Mouse (Mus musculus) mature B cell (primary cell): ENCODE data around the gene Gm17359.

Experiments
- in situ Hi-C: fragments of 300-500 bp; cut with MboI; formaldehyde crosslinking; loops from 2 replicates; pipeline ENCODE4 v1.14.3; 2019

Gene Gm17359

GRCm38 (mm10) chr3:79349311-79349710, 12.8 kb downstream of the Gm17359 start:
- in situ Hi-C loops, result no loop called here

- in situ Hi-C loops, result no loop called here
Measured at GRCm38 (mm10) chr3:79358721-79359120, 22.3 kb downstream of the Gm17359 start.

- in situ Hi-C loops, result no loop called here
Measured at GRCm38 (mm10) chr3:79360317-79361101, 24.0 kb downstream of the Gm17359 start.

GRCm38 (mm10) chr3:79366098-79366497, 29.6 kb downstream of the Gm17359 start:
- in situ Hi-C loops, result no loop called here

GRCm38 (mm10) chr3:79368306-79368705, 31.8 kb downstream of the Gm17359 start:
- in situ Hi-C loops, result no loop called here

- in situ Hi-C loops, result no loop called here
Measured at GRCm38 (mm10) chr3:79370385-79370929, 34.0 kb downstream of the Gm17359 start.

GRCm38 (mm10) chr3:79371506-79372195, 35.2 kb downstream of the Gm17359 start:
- in situ Hi-C loops, result no loop called here

GRCm38 (mm10) chr3:79373930-79374329, 37.5 kb downstream of the Gm17359 start:
- in situ Hi-C loops, result no loop called here

- in situ Hi-C loops, result no loop called here
Measured at GRCm38 (mm10) chr3:79378086-79378485, 41.6 kb downstream of the Gm17359 start.

GRCm38 (mm10) chr3:79379255-79379836, 42.9 kb downstream of the Gm17359 start:
- in situ Hi-C loops, result no loop called here

GRCm38 (mm10) chr3:79379873-79380595, 43.6 kb downstream of the Gm17359 start:
- in situ Hi-C loops, result no loop called here

- in situ Hi-C loops, result no loop called here
Measured at GRCm38 (mm10) chr3:79381398-79381797, 44.9 kb downstream of the Gm17359 start.

GRCm38 (mm10) chr3:79385434-79386029, 49.1 kb downstream of the Gm17359 start:
- in situ Hi-C loops, result no loop called here

- in situ Hi-C loops, result no loop called here
Measured at GRCm38 (mm10) chr3:79389081-79389480, 52.6 kb downstream of the Gm17359 start.

- in situ Hi-C loops, result no loop called here
Measured at GRCm38 (mm10) chr3:79400552-79400951, 64.1 kb downstream of the Gm17359 start.

GRCm38 (mm10) chr3:79402056-79402455, 65.6 kb downstream of the Gm17359 start:
- in situ Hi-C loops, result no loop called here

GRCm38 (mm10) chr3:79408546-79408945, 72.1 kb downstream of the Gm17359 start:
- in situ Hi-C loops, result no loop called here

GRCm38 (mm10) chr3:79409927-79410628, 73.6 kb downstream of the Gm17359 start:
- in situ Hi-C loops, result no loop called here

GRCm38 (mm10) chr3:79410629-79410995, 74.2 kb downstream of the Gm17359 start:
- in situ Hi-C loops, result no loop called here

- in situ Hi-C loops, result no loop called here
Measured at GRCm38 (mm10) chr3:79411666-79412065, 75.2 kb downstream of the Gm17359 start.

- in situ Hi-C loops, result no loop called here
Measured at GRCm38 (mm10) chr3:79413492-79413891, 77.0 kb downstream of the Gm17359 start.
